Mouse (Mus musculus): ENCODE data around the gene Foxc2.
"Not testable (repeated sequence)": the region's sequence is repeated elsewhere in the genome, so short reads cannot be mapped to it uniquely, and the experiment has no call there.

Gene Foxc2

GRCm38 (mm10) chr8:121119635-121120455 lies 3.9 kb downstream of the Foxc2 start:
- no peak for DNase-seq (ENCODE audit: low read depth, low spot score)

GRCm38 (mm10) chr8:121120456-121121419 lies 4.8 kb downstream of the Foxc2 start:
- no peak for DNase-seq (ENCODE audit: low read depth, low spot score)

GRCm38 (mm10) chr8:121121704-121122103 lies 5.7 kb downstream of the Foxc2 start:
- DNase-seq (ENCODE audit: low read depth, low spot score), result no peak

GRCm38 (mm10) chr8:121122368-121122767 lies 6.4 kb downstream of the Foxc2 start:
- DNase-seq (ENCODE audit: low read depth, low spot score), result no peak

GRCm38 (mm10) chr8:121123113-121123512 lies 7.1 kb downstream of the Foxc2 start:
- no peak for DNase-seq (ENCODE audit: low read depth, low spot score)

- DNase-seq (ENCODE audit: low read depth, low spot score), result no peak
Measured at GRCm38 (mm10) chr8:121124547-121125239, 8.7 kb downstream of the Foxc2 start.

GRCm38 (mm10) chr8:121125311-121125876 lies 9.4 kb downstream of the Foxc2 start:
- no peak for DNase-seq (ENCODE audit: low read depth, low spot score)

- DNase-seq (ENCODE audit: low read depth, low spot score), result no peak
Measured at GRCm38 (mm10) chr8:121126191-121126590, 10.2 kb downstream of the Foxc2 start.

GRCm38 (mm10) chr8:121126694-121127093 lies 10.7 kb downstream of the Foxc2 start:
- no peak for DNase-seq (ENCODE audit: low read depth, low spot score)

- no peak for DNase-seq (ENCODE audit: low read depth, low spot score)
Measured at GRCm38 (mm10) chr8:121127291-121127701, 11.3 kb downstream of the Foxc2 start.

- no peak for DNase-seq (ENCODE audit: low read depth, low spot score)
Measured at GRCm38 (mm10) chr8:121127756-121128375, 11.9 kb downstream of the Foxc2 start, which contains the start of gene Foxl1. Foxl1 (plus strand) TSS chr8:121127940.

GRCm38 (mm10) chr8:121128531-121129264 lies 12.7 kb downstream of the Foxc2 start:
- DNase-seq (ENCODE audit: low read depth, low spot score), result no peak

- DNase-seq (ENCODE audit: low read depth, low spot score), result no peak
Measured at GRCm38 (mm10) chr8:121129265-121129940, 13.4 kb downstream of the Foxc2 start.

- DNase-seq (ENCODE audit: low read depth, low spot score), result no peak
Measured at GRCm38 (mm10) chr8:121130522-121130921, 14.6 kb downstream of the Foxc2 start.

- DNase-seq (ENCODE audit: low read depth, low spot score), result no peak
Measured at GRCm38 (mm10) chr8:121132961-121133513, 17.1 kb downstream of the Foxc2 start.

GRCm38 (mm10) chr8:121134102-121134501 lies 18.1 kb downstream of the Foxc2 start:
- no peak for DNase-seq (ENCODE audit: low read depth, low spot score)

- no peak for DNase-seq (ENCODE audit: low read depth, low spot score)
Measured at GRCm38 (mm10) chr8:121134512-121134911, 18.5 kb downstream of the Foxc2 start.

- no peak for DNase-seq (ENCODE audit: low read depth, low spot score)
Measured at GRCm38 (mm10) chr8:121136856-121137255, 20.9 kb downstream of the Foxc2 start.

- DNase-seq (ENCODE audit: low read depth, low spot score), result not testable (repeated sequence)
Measured at GRCm38 (mm10) chr8:121145457-121146134, 29.6 kb downstream of the Foxc2 start.
